Mouse (Mus musculus): ENCODE measurements around the gene Ncapd2.

DNA sequence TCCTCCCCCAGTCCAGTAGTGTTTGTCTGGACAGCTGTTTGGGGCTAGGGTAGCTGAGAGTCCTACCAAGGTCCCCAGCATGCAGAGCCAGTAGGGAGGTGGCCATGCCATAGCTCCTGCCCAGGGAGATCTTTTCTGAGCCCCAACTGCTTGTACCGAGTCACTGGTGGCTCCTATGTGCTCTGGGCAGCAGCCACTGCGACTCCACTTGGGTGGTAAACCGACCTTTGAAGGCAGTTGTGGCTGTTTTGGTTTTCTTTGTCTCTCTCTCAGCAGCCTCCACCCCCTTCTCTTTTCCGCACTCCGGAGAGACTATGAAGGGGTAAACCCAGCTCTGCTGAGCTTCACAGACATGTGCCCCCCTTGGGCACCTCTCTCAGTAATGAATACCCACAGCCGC is 45.3 kb upstream of the Ncapd2 start, which contains the start of gene Cd27:
- TF ChIP-seq CTCF (IDR thresholded peaks at IDR 0.05; ENCODE audit: low read depth, low read length), result no peak
- no peak for TF ChIP-seq EP300 (IDR thresholded peaks at IDR 0.05; ENCODE audit: insufficient read depth, low read depth, low read length)
- no peak for TF ChIP-seq POLR2A (IDR thresholded peaks at IDR 0.05; ENCODE audit: insufficient read depth, low read length)

Measured in ES-Bruce4 (cell line).